Mouse (Mus musculus) frontal cortex, postnatal 25 days (tissue): Measurements from ENCODE around the gene Sergef.
A peak's percentile ranks its signal among the peaks of the same experiment; 100 is the strongest.

ENCODE experiments used
- DNase-seq, 2 experiments: peaks; one replicate each; pipeline ENCODE4 v3.0.0; 2022; ENCODE audit warnings: low spot score in 2 of 2

Sergef gene

GRCm38 (mm10) chr7:46404756-46405155 lies 234.9 kb downstream of the Sergef start:
- no peak for DNase-seq

- no peak for DNase-seq
These were observed 235.8 kb downstream of the Sergef start for GRCm38 (mm10) chr7:46403616-46404485.

- no peak for DNase-seq
These were observed 238.0 kb downstream of the Sergef start for GRCm38 (mm10) chr7:46401371-46402180.

GRCm38 (mm10) chr7:46400346-46400745 lies 239.3 kb downstream of the Sergef start:
- no peak for DNase-seq

- DNase-seq: no peak
These were observed 239.9 kb downstream of the Sergef start for GRCm38 (mm10) chr7:46399676-46400075.

GRCm38 (mm10) chr7:46398612-46399011 lies 241.0 kb downstream of the Sergef start:
- no peak for DNase-seq

GRCm38 (mm10) chr7:46397732-46398333 lies 241.8 kb downstream of the Sergef start:
- DNase-seq: no peak

GRCm38 (mm10) chr7:46396928-46397731 lies 242.5 kb downstream of the Sergef start:
- peak in 1 of 2 experiments; percentile 44 for DNase-seq

GRCm38 (mm10) chr7:46396231-46396927 lies 243.2 kb downstream of the Sergef start, which contains the start of gene Kcnc1:
TSS of gene Kcnc1 (plus strand) at chr7:46396497.
- DNase-seq: peak in 1 of 2 experiments; percentile 63

- DNase-seq: no peak
These were observed 244.0 kb downstream of the Sergef start for GRCm38 (mm10) chr7:46395571-46395970.

GRCm38 (mm10) chr7:46394933-46395332 lies 244.7 kb downstream of the Sergef start:
- DNase-seq: no peak

GRCm38 (mm10) chr7:46393718-46394511 lies 245.7 kb downstream of the Sergef start:
- no peak for DNase-seq
